Mouse (Mus musculus): ENCODE results near the gene Oprd1. TPM values are rescaled to one million over a fixed set of nuclear protein-coding genes. Genes with fewer than 3 reads are reported as not detected.

Oprd1 gene
- total RNA-seq, 2 experiments from 2014 or later = 0.09 TPM; not detected in 1

- no peak for ATAC-seq (replicated peaks; ENCODE audit: low FRiP score, poor library complexity, severe bottlenecking)
These were observed 5.6 kb downstream of the Oprd1 start for GRCm38 (mm10) chr4:132138640-132139039.

- ATAC-seq (replicated peaks; ENCODE audit: low FRiP score, poor library complexity, severe bottlenecking) = no peak
These were observed 7.3 kb downstream of the Oprd1 start for GRCm38 (mm10) chr4:132137013-132137412.

GRCm38 (mm10) chr4:132133920-132134319, 10.4 kb downstream of the Oprd1 start:
- no peak; the same call in 1 of the 2 replicates for ATAC-seq (replicated peaks; ENCODE audit: low FRiP score, poor library complexity, severe bottlenecking)

GRCm38 (mm10) chr4:132133381-132133780, 10.9 kb downstream of the Oprd1 start:
- ATAC-seq (replicated peaks; ENCODE audit: low FRiP score, poor library complexity, severe bottlenecking) = no peak

- no peak for ATAC-seq (replicated peaks; ENCODE audit: low FRiP score, poor library complexity, severe bottlenecking)
These were observed 12.0 kb downstream of the Oprd1 start for GRCm38 (mm10) chr4:132132297-132132696.

GRCm38 (mm10) chr4:132131790-132132189, 12.5 kb downstream of the Oprd1 start:
- no peak for ATAC-seq (replicated peaks; ENCODE audit: low FRiP score, poor library complexity, severe bottlenecking)

DNA sequence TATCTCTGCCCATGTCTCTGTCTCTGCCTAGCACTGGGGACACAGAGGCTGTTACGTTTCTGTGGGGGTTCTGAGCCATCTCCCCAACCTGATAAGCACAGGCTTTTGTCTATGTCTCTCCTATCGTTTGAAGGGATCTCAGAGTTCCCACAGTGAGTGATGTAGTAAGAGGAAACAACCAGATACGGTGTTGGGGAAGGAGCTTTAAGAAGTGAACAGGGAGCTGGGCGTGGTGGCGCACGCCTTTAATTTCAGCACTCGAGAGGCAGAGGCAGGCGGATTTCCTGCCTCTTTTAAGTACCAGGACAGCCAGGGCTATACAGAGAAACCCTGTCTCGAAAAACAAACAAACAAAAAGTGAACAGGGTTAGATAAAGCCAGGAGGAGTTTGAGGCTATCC, 13.2 kb downstream of the Oprd1 start:
- no peak for ATAC-seq (replicated peaks; ENCODE audit: low FRiP score, poor library complexity, severe bottlenecking)

DNA sequence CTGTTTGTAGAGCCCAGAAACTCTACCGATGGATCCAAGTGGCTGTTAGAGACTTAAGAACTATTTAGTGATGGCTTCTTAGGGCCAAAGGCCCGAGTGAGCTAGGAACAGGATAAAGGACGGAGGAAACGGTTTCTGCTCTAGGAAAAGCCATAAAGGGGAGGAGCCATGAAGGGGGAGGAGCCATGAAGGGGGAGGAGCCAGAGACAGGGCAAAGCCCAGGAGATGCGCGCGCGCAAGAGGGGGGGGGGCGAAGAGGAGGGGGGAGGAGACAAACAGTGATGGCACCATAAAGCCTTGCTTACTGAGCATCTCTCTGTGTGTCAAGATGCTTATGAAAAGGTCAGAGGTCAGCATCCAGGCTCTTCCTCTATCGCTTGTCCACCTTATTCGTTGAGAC, 13.6 kb downstream of the Oprd1 start:
- ATAC-seq (replicated peaks; ENCODE audit: low FRiP score, poor library complexity, severe bottlenecking) = no peak

DNA sequence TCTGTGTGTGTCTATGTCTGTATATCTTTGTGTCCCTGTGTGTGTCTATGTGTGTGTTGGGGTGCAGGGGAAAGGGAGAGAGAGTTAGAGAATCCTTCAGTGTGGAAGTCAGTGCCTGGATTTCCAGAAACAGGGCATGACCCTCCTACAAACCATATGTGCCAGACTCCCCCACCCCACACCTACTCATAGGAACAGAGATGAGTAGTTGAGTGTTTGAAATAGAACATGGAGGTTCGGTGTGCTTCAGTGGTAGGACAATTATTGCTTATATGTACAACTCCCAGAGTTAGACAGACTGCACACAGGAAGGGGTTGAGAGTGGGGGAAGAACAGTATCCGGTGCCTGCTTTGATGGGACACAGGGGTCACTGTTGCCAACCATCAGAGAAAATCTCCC, 14.2 kb downstream of the Oprd1 start:
- no peak for ATAC-seq (replicated peaks; ENCODE audit: low FRiP score, poor library complexity, severe bottlenecking)

DNA sequence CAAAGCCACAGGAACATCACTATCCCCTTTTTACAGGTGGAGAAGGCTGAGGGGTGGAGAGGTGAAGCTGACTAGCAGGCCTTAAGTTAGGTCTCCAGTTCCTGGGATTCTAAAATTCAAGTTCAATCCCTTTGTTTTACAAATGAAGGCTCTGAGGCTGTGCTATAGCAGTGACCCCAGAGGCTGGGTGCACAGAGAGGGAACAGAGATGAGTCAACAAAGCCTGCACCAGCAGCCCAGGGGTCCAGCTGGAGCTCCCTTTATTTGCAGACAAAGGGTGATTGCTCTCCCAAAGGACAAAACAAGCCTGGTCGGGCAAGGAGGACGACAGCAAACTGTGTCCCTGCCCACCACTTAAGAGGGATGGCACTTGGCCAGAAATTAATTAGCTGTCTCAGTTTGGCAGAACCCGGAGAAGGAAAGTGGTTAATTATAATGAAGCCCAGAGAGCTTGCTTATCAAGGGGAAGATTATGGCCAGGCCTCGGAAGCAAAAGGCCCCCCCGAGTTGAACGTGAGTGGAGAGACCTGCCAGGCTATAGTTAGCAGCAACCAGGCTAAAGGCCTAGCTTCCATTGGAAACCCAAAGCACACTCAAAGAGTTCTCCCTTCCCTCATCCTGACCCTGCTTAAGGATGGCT, 15.2 kb downstream of the Oprd1 start:
- no peak for ATAC-seq (replicated peaks; ENCODE audit: low FRiP score, poor library complexity, severe bottlenecking)

DNA sequence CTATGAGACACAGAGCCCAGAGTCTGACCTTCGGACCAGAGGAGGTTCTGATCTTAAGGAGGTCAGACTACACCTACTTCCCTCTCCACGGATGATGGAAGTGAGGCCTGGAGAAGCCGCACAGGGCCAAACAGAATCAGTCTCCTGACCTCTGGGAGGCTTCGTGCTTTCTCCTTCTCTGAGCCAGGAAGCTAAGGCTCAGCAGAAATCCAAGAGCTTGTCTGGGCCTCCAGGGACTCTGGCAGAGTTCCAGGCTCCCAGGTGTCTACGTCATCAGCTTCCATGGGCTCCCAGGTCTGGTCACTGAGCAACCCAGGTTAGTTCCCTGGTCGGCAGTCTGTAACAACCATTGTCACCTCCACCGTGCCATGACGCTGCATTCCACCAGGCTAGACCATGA, 17.2 kb downstream of the Oprd1 start:
- no peak for ATAC-seq (replicated peaks; ENCODE audit: low FRiP score, poor library complexity, severe bottlenecking)

DNA sequence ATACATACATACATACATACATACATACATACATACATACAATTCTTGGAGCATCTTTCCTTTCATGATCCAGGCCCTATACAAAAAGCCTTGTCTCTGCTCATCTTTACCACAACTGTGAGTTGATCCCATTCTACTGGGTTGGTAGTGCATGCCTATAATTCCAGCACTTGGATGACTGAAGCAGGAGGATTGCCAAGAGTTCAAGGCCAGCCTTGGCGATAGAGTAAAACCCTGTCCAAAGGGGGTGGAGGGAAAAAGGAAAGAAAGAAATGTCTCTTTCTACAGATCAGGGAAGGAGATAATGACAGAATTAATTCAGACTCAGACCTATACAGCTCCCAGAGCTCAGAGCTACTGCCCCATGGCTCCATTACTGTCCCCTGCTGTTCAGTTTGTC, 21.1 kb downstream of the Oprd1 start:
- ATAC-seq (replicated peaks; ENCODE audit: low FRiP score, poor library complexity, severe bottlenecking) = no peak

GRCm38 (mm10) chr4:132121674-132122073, 22.6 kb downstream of the Oprd1 start:
- ATAC-seq (replicated peaks; ENCODE audit: low FRiP score, poor library complexity, severe bottlenecking) = no peak

DNA sequence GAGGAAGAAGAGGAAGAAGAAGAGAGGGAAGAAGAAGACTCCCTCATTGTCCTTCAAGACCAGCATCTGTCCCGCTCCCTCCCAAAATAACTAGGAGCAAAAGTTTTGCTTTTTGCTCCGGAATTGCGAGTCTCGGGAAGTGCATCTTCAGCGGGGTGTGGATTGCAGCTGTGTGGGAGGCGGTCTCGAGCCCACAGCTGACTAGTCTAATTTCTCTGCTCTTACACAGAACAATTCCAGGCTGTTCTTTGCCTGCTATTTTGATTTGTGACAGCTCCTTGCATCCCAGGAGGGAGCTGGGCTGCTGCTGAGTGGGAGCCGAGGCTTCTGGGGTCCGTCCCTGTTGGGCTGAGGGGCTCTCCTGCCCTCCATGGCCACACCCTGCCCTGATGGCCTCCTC, 24.7 kb downstream of the Oprd1 start:
- no peak for ATAC-seq (replicated peaks; ENCODE audit: low FRiP score, poor library complexity, severe bottlenecking)

GRCm38 (mm10) chr4:132116315-132116714, 28.0 kb downstream of the Oprd1 start:
- no peak for ATAC-seq (replicated peaks; ENCODE audit: low FRiP score, poor library complexity, severe bottlenecking)

- ATAC-seq (replicated peaks; ENCODE audit: low FRiP score, poor library complexity, severe bottlenecking) = no peak
These were observed 30.7 kb downstream of the Oprd1 start for GRCm38 (mm10) chr4:132113411-132114095.

DNA sequence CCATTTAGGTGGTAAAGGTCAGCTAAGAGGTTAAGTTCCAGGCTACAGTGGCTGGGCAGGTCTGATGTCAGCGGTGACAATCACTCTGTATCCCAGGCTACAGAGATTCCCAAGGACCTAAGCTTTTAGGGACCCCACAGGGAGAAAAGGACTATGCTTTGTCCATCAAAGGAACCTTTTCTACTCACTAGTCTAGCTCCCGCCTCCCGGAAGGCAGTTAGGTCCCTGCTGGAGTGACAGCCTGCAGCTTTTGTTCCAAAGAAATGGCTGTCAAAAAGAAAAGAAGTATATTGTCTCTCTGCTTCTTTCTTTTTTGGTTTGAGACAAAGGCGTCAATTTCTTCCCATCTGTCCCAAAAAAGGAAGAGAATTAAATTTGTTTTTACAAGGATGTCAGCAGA, 33.1 kb downstream of the Oprd1 start:
- ATAC-seq (replicated peaks; ENCODE audit: low FRiP score, poor library complexity, severe bottlenecking) = no peak

- ATAC-seq (replicated peaks; ENCODE audit: low FRiP score, poor library complexity, severe bottlenecking) = no peak
These were observed 36.1 kb downstream of the Oprd1 start for GRCm38 (mm10) chr4:132108221-132108620.

- no peak for ATAC-seq (replicated peaks; ENCODE audit: low FRiP score, poor library complexity, severe bottlenecking)
These were observed 43.1 kb downstream of the Oprd1 start for GRCm38 (mm10) chr4:132101152-132101551.

- no peak for ATAC-seq (replicated peaks; ENCODE audit: low FRiP score, poor library complexity, severe bottlenecking)
These were observed 44.7 kb downstream of the Oprd1 start for GRCm38 (mm10) chr4:132099548-132099947.

- ATAC-seq (replicated peaks; ENCODE audit: low FRiP score, poor library complexity, severe bottlenecking) = no peak
These were observed 49.2 kb downstream of the Oprd1 start for GRCm38 (mm10) chr4:132095043-132095442.

GRCm38 (mm10) chr4:132093928-132094327, 50.4 kb downstream of the Oprd1 start:
- ATAC-seq (replicated peaks; ENCODE audit: low FRiP score, poor library complexity, severe bottlenecking) = no peak
